Mouse (Mus musculus) hindbrain, embryonic 11.5 days (tissue): ENCODE data around the gene Fzd10. TPM values are rescaled to one million over a fixed set of nuclear protein-coding genes. Genes with fewer than 3 reads are reported as not detected.
A peak's percentile ranks its signal among the peaks of the same experiment; 100 is the strongest.

ENCODE experiments used
- ATAC-seq: fragments of 200-750 bp; cut with Nextera tagmentation; 2 replicates; pipeline ENCODE4 v1.8.0; 2017; ENCODE audit warnings: mild to moderate bottlenecking, moderate TSS enrichment, moderate library complexity; ENCODE audit not compliant: low FRiP score
- DNase-seq: peaks from one replicate; pipeline ENCODE4 v3.0.0-alpha.2; 2015; ENCODE audit warnings: low spot score
- H3K27ac ChIP-seq: fragments of 300-500 bp; sonication (generic); 2 replicates; pipeline ENCODE4 v1.5.1; 2014; ENCODE audit warnings: mild to moderate bottlenecking, low read depth, low read length
- H3K27me3 ChIP-seq: fragments of 300-500 bp; sonication (generic); 2 replicates; pipeline ENCODE4 v1.6.1; 2014; ENCODE audit warnings: mild to moderate bottlenecking, low read length, moderate library complexity, mixed read lengths; ENCODE audit not compliant: control insufficient read depth, insufficient read depth
- H3K36me3 ChIP-seq: fragments of 300-500 bp; sonication (generic); 2 replicates; pipeline ENCODE4 v1.6.1; 2014; ENCODE audit warnings: mild to moderate bottlenecking, low read length, moderate library complexity, mixed read lengths; ENCODE audit not compliant: control insufficient read depth, insufficient read depth
- H3K4me1 ChIP-seq: fragments of 300-500 bp; sonication (generic); replicated peaks from 2 replicates; pipeline ENCODE4 v1.6.1; 2014; ENCODE audit warnings: low read length, mixed read lengths; ENCODE audit not compliant: control insufficient read depth, insufficient read depth
- H3K4me2 ChIP-seq: fragments of 300-500 bp; sonication (generic); replicated peaks from 2 replicates; pipeline ENCODE4 v1.6.1; 2014; ENCODE audit warnings: mild to moderate bottlenecking, low read depth, low read length
- H3K4me3 ChIP-seq: fragments of 300-500 bp; sonication (generic); 2 replicates; pipeline ENCODE4 v1.5.1; 2014; ENCODE audit warnings: low read depth, low read length
- H3K9ac ChIP-seq: fragments of 300-500 bp; sonication (generic); 2 replicates; pipeline ENCODE4 v1.6.1; 2014; ENCODE audit warnings: low read depth, low read length
- H3K9me3 ChIP-seq: fragments of 300-500 bp; sonication (generic); 2 replicates; pipeline ENCODE4 v1.6.1; 2016; ENCODE audit warnings: low read length; ENCODE audit not compliant: control insufficient read depth
- WGBS: fragments of 180-500 bp; shearing (Covaris S2); extraction: QIAGEN DNeasy Blood & Tissue Kit; methylation state at CpG from one replicate; pipeline ENCODE4 v1.1.7; 2014; 5-methylcytosine and 5-hydroxymethylcytosine counted together
- polyA plus RNA-seq: library from polyadenylated mRNA; unstranded; fragments of >200 nt; fragmentation: Nextera tagmentation; extraction: Ambion mirVana; gene quantifications from 2 replicates; pipeline ENCODE4 v1.2.1, GENCODE M21; 2014

Gene Fzd10
- 17.8 and 19.3 TPM in 2 replicates for polyA plus RNA-seq

DNA sequence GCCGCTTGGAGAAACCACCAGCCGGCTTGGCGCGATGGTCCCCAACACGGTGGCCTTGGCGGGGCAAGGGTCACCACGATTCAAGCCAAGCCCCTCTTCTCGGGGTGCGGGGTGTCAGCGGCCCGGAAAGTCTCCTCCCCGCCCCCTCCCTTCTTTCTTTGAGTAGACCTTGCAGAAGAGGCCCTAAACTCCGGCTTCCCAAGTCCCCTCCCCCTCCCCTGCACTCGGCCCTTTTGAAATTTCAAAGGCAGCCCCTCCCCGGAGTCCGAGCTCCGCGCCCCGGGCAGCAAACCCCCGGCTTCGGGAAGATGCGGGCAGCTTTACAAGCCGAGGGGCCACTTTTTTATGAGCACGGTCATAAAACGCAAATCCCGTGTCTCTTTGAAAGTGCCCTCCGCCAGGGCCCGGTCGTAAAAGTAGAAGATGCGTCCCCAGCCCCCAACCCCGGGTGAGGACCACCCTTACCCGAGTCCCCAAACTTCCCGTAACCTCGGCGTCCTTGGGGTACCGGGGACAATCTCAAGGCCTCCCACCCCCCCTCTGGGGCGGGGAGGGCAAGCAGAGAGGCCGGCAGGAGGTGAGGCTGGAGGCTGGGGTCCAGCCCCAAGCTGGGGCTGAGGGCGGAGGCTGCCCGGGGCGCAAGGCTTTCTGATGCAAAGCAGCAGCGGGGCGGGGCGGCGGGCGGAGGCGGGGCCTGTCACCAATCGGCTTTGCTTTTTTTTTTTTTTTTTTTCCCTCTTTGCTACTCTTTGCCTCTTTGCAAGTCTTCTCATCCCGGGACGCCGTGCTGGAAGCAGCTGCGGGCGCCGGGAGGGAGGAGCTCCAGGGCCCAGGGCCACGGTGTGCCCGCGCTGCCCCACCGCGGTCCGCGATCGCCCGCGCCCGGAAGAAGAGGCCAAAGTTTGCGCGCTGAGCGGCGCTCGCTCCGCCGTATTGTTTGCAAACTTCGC is at the start of gene Fzd10:
Gene Fzd10, plus strand, starts transcription at position 773 of the 950 bp plus-strand sequence.
- peak within 1 kb of the TSS; percentile 80 for H3K4me3 ChIP-seq
- peak within 1 kb of the TSS; percentile 87 for H3K4me2 ChIP-seq
- under 1% methylated on average over 58 of the region's 73 CpGs for WGBS
- H3K36me3 ChIP-seq, result no peaks in the 10 kb centered on the region
- H3K9me3 ChIP-seq, result no peaks in the 10 kb centered on the region
- peak within 1 kb of the TSS; percentile 98 for H3K27ac ChIP-seq
- peaks cover 3% of the 10 kb centered on the region; the same call in 1 of the 2 replicates for H3K27me3 ChIP-seq
- ATAC-seq (peak; percentile 66), DNase-seq (peak; percentile 89)
- H3K4me1 ChIP-seq, result peaks cover 13% of the 10 kb centered on the region
- H3K9ac ChIP-seq, result peak within 1 kb of the TSS; percentile 84

GRCm38 (mm10) chr5:128551448-128551847 is 49.2 kb upstream of the Fzd10 start:
- Histone ChIP-seq H3K9ac (peak overlapping the region; percentile 59), H3K27ac (peak overlapping the region; percentile 27; the same call in 1 of the 2 replicates)

DNA sequence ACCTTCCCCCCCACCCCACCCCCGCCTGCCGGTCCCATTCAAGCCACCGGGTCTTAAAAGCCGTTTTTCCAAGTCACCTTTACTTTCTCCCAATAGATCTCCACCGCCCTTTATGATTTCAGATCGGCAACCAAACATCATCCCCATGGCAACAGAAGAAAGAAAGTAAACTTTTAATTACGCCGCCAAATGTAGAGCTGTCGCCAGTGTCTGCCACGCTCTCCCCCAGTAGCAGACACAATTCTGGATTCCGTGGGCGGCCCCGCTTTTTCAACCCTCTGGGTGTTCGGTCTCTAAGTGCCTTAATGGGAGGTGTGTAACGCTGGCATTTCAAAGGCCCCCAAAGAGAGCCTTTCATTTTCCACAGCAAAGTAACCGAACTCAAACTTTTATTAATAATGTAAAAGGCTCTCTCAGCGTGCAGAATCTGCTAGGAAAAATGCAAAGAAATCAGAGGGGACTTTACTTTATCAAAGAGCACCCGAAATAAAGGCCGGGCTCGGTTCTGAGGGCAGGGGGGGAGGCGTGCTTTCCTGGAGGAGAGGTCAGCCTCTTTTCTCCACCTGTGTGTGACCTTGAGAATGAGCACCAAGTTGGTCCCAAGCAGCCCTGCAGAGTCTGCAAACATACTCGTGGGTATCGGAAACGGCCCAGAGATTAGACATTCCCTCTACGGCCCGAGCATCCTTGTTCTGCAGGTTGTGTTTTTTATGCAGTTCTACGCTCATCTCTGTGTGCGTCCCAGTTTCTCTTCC is 48.3 kb upstream of the Fzd10 start:
- 0 out of 2 replicates have a peak overlapping the region, but pooled peaks have one; percentile 3 for H3K9ac ChIP-seq
- H3K27ac ChIP-seq, result no peak overlapping the region
- 7% methylated on average over 28 of the region's 28 CpGs for WGBS
- H3K4me3 ChIP-seq, result 0 out of 2 replicates have a peak overlapping the region, but pooled peaks have one; percentile 8
- H3K4me1 ChIP-seq, result peaks cover 5% of the 10 kb centered on the region; the same call in 1 of the 2 replicates
- DNase-seq (peak; percentile 9), ATAC-seq (no peak)
- H3K36me3 ChIP-seq, result no peaks in the 10 kb centered on the region
- H3K4me2 ChIP-seq, result peak overlapping the region; percentile 40
- no peaks in the 10 kb centered on the region for H3K27me3 ChIP-seq
- no peaks in the 10 kb centered on the region for H3K9me3 ChIP-seq

More at GRCm38 (mm10) chr5:128551448-128551847, 49.2 kb upstream of the Fzd10 start:
- peak; percentile 33 for ATAC-seq
- peak; percentile 59 for DNase-seq
- 4% methylated on average over 11 of the region's 11 CpGs for WGBS
- H3K36me3 ChIP-seq, result no peaks in the 10 kb centered on the region
- H3K4me2 ChIP-seq, result peak overlapping the region; percentile 40
- no peaks in the 10 kb centered on the region for H3K9me3 ChIP-seq
- 0 out of 2 replicates have a peak overlapping the region, but pooled peaks have one; percentile 8 for H3K4me3 ChIP-seq
- H3K27me3 ChIP-seq, result no peaks in the 10 kb centered on the region
- H3K4me1 ChIP-seq, result peaks cover 5% of the 10 kb centered on the region; the same call in 1 of the 2 replicates

- H3K4me2 ChIP-seq, result no peak overlapping the region
- DNase-seq, result no peak
- no peaks in the 10 kb centered on the region for H3K27me3 ChIP-seq
- H3K9ac ChIP-seq, result no peak overlapping the region
- no peak overlapping the region for H3K4me3 ChIP-seq
- no peaks in the 10 kb centered on the region for H3K36me3 ChIP-seq
- WGBS, result 37% methylated on average over 7 of the region's 7 CpGs
- H3K9me3 ChIP-seq, result no peaks in the 10 kb centered on the region
- no peak overlapping the region for H3K27ac ChIP-seq
- no peak for ATAC-seq
- H3K4me1 ChIP-seq, result no peaks in the 10 kb centered on the region
Measured at GRCm38 (mm10) chr5:128558126-128558525, 42.5 kb upstream of the Fzd10 start.

DNA sequence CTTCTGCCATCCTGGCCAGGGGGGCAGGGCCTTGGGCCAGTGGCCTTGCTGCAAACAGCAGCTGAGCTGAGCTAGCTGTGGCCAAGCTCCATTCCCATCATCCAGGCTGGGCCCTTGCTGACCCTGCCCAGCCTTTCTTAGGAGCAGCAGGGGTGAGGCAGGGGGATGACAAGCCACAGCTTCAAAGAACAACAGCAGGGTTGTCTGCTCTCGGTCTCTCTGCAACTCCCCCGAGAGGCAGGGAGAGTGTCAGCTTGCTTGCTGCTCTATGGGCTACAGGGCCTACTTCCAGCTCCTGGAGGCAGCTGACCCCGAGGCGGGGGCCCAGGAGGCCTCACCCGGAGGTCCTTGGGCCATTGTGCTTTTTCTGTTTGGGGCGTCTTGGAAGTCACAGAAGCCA is 33.3 kb upstream of the Fzd10 start:
- WGBS, result 6% methylated on average over 6 of the region's 6 CpGs
- Histone ChIP-seq H3K4me3 (no peak overlapping the region), H3K9me3 (no peaks in the 10 kb centered on the region), H3K4me2 (no peak overlapping the region), H3K27me3 (no peaks in the 10 kb centered on the region), H3K9ac (no peak overlapping the region), H3K4me1 (peaks cover 5% of the 10 kb centered on the region; the same call in 1 of the 2 replicates), H3K27ac (peak overlapping the region; percentile 51), H3K36me3 (no peaks in the 10 kb centered on the region)
- DNase-seq (peak; percentile 34), ATAC-seq (no peak)

DNA sequence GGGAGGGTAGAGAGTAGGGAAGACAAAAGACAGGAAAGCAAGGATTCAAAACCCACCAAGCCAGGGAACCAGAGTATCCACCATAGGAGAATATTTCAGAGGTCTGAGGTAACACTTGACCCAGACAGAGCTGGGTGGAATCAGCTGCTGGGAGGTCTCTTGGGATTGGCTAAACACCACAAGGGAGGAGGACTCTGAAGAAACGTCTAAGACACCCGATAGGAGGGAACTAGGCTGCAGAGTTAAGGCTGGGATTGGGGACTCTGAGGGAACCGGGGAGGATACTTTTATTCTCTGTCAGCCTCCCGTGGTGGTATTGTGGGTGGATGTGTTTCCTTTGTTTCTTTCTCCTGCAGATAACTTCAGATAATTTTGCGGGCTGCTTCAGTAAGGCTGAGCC is 31.7 kb upstream of the Fzd10 start:
- ATAC-seq (no peak), DNase-seq (no peak)
- Histone ChIP-seq H3K9ac (no peak overlapping the region), H3K27ac (no peak overlapping the region), H3K27me3 (no peaks in the 10 kb centered on the region), H3K4me1 (peaks cover 5% of the 10 kb centered on the region; the same call in 1 of the 2 replicates), H3K9me3 (no peaks in the 10 kb centered on the region), H3K4me3 (no peak overlapping the region), H3K4me2 (no peak overlapping the region), H3K36me3 (no peaks in the 10 kb centered on the region)
- WGBS, result 16% methylated on average over 5 of the region's 5 CpGs

DNA sequence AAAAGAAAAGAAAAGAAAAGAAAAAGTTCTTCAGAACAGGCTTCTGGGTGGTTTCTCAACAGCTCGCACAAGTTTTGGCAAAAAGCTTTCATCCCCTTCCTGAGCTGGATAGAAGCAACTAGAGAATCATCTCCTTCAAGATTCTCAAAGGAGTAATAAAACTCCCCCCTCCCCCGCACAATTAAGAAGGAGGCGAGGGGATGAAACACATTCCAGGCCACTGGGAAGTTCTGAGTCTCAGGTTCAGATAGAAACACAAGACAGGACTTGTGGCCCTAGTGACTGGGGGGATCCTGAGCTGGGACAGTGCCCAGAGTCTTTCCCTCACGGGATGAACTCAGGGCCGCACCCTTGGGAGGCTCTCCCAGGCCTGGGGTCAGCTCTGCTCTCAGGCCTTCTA is 30.6 kb upstream of the Fzd10 start:
- DNase-seq, result no peak
- no peak overlapping the region for H3K27ac ChIP-seq
- H3K4me2 ChIP-seq, result no peak overlapping the region
- no peak overlapping the region for H3K9ac ChIP-seq
- no peaks in the 10 kb centered on the region for H3K36me3 ChIP-seq
- no peak overlapping the region for H3K4me3 ChIP-seq
- no peak for ATAC-seq
- H3K4me1 ChIP-seq, result peaks cover 5% of the 10 kb centered on the region; the same call in 1 of the 2 replicates
- H3K27me3 ChIP-seq, result no peaks in the 10 kb centered on the region
- WGBS, result 67% methylated on average over 5 of the region's 5 CpGs
- no peaks in the 10 kb centered on the region for H3K9me3 ChIP-seq

DNA sequence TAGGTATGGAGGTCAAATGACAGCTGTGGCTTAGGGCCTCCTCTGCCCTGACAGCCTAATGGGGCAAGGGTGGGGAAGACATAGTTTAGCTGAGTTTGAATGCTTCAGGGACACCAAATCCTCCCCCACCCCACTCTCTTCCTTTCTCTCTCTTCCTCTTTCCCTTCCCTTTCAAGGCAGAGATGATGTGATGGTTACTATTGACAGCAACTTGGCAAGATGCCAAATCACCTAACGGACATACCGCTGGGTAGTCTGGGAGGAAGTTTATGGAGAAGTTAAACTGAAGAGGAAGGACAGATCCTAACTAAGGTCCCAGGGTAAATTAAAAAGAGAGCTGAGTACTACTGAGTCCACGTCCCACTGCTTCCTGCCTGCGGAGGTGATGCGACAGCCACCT is 29.8 kb upstream of the Fzd10 start:
- Histone ChIP-seq H3K9ac (no peak overlapping the region), H3K27me3 (no peaks in the 10 kb centered on the region), H3K36me3 (no peaks in the 10 kb centered on the region), H3K27ac (no peak overlapping the region), H3K4me1 (peaks cover 5% of the 10 kb centered on the region; the same call in 1 of the 2 replicates), H3K4me3 (no peak overlapping the region), H3K9me3 (no peaks in the 10 kb centered on the region), H3K4me2 (no peak overlapping the region)
- no peak for DNase-seq
- 85% methylated on average over 5 of the region's 5 CpGs for WGBS
- ATAC-seq, result no peak
